Mouse (Mus musculus): ENCODE data around the gene Dlx6.

GRCm38 (mm10) chr6:6877346-6877910, 14.3 kb downstream of the Dlx6 start:
- TF ChIP-seq CTCF (IDR thresholded peaks at IDR 0.05; ENCODE audit: low read depth, low read length) (no peak), POLR2A (IDR thresholded peaks at IDR 0.05; ENCODE audit: borderline replicate concordance, low read depth, low read length) (no peak)

All from bone marrow macrophage, adult 2 months (primary cell).